In the genomic region with DNA sequence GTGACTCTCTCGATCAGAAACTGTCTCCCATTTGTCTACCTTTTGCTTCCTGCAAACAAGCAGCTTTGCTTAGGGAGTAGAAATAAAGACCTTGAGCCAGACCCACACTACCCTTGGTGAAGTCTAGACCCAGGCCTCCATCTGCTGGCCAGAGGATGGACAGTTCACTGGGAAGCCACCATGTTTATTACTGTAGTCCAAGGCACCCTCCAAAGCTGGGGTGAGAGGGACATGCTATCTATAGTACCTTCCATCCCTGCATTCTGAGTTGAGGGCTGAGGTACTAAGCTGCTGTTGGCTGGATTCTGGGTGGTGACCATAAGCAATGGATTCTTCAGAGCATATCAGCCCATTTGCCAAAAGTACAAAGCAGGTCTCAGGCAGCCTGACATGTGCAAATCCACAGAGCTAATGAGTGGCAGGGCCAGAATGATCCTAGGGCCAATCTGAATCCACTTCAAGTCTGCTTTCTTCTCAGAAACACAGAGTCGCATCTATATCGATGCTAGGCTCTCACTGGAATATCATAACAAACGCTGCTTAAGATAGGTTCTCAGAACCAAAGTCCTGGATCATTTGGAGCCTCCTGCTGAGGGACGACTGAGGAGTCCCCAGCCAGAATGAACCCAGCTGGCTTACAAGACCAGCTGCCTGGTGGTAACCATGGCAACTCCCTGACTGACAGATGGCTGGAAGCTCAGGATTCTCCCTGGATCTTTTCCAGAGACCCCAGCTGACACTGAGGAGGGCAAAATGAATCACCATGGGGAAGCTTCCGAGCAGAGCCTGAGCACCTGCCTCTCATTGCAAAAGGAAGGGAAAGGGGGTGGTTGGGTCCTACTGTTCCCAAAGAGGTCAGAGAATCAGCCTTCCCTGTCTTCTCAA, we compare ENCODE assay signal across 8 mouse cellular contexts. TPM values are rescaled to one million over a fixed set of nuclear protein-coding genes. Genes with fewer than 3 reads are reported as not detected.
A peak's percentile ranks its signal among the peaks of the same experiment; 100 is the strongest.
DNase-seq lines count a peak whose midpoint lies in the region; ATAC-seq and TF ChIP-seq lines count a peak whose summit lies in the region.

No protein-coding gene starts in this region.

- no peaks in the 10 kb centered on the region for H3K27me3 ChIP-seq in embryonic facial prominence, embryonic 15.5 days
- H3K27me3 ChIP-seq in midbrain, embryonic 16.5 days (ENCODE audit: control insufficient read depth, insufficient read depth, low read depth, low read length), result no peaks in the 10 kb centered on the region

- DNase-seq in ES-CJ7 (ENCODE audit: low read depth, low spot score) (peak; percentile 3), ZHBTc4 (ENCODE audit: low read depth, low spot score) (peak; percentile 18)
- peak; percentile 55 for DNase-seq in layer of hippocampus, adult 11-12 months (ENCODE audit: low spot score)
- no peak for DNase-seq in gastrocnemius, adult 2 months
- no peak for DNase-seq in spleen, adult 18-20 months
- DNase-seq in lung, postnatal 36 days, result no peak

- H3K36me3 ChIP-seq in embryonic facial prominence, embryonic 15.5 days, result no peaks in the 10 kb centered on the region
- H3K36me3 ChIP-seq in midbrain, embryonic 16.5 days (ENCODE audit: control insufficient read depth, insufficient read depth, low read length), result no peaks in the 10 kb centered on the region

- H3K27ac ChIP-seq in embryonic facial prominence, embryonic 15.5 days (replicated peaks), result no peak overlapping the region
- peak overlapping the region; percentile 68 for H3K27ac ChIP-seq in midbrain, embryonic 16.5 days (ENCODE audit: low read length)
- H3K27ac ChIP-seq in gastrocnemius, adult 2 months, result no peak overlapping the region

- no peak overlapping the region for H3K4me3 ChIP-seq in embryonic facial prominence, embryonic 15.5 days (replicated peaks)
- no peak overlapping the region for H3K4me3 ChIP-seq in midbrain, embryonic 16.5 days (ENCODE audit: low read depth, low read length)
- no peak overlapping the region for H3K4me3 ChIP-seq in gastrocnemius, adult 2 months

- peak; percentile 53 for ATAC-seq in embryonic facial prominence, embryonic 15.5 days (ENCODE audit: insufficient number of reproducible peaks, low FRiP score, low TSS enrichment, low read depth)
- ATAC-seq in midbrain, embryonic 16.5 days, result peak; percentile 91

- 21% methylated on average over 6 of the region's 6 CpGs for WGBS in embryonic facial prominence, embryonic 15.5 days
- 7% methylated on average over 6 of the region's 6 CpGs for WGBS in midbrain, embryonic 16.5 days

- H3K4me2 ChIP-seq in embryonic facial prominence, embryonic 15.5 days (replicated peaks), result no peak overlapping the region
- H3K4me2 ChIP-seq in midbrain, embryonic 16.5 days (ENCODE audit: low read length), result no peak overlapping the region

- H3K4me1 ChIP-seq in embryonic facial prominence, embryonic 15.5 days, result peaks cover 30% of the 10 kb centered on the region
- peaks cover 21% of the 10 kb centered on the region for H3K4me1 ChIP-seq in midbrain, embryonic 16.5 days (ENCODE audit: control insufficient read depth, insufficient read depth, low read length)

- TF ChIP-seq CTCF in gastrocnemius, adult 2 months (IDR thresholded peaks at IDR 0.05), result no peak

- intact Hi-C loops in gastrocnemius, adult 2 months (cut with DNase I), result no loop called here

- H3K9me3 ChIP-seq in embryonic facial prominence, embryonic 15.5 days (replicated peaks), result no peaks in the 10 kb centered on the region
- no peaks in the 10 kb centered on the region for H3K9me3 ChIP-seq in midbrain, embryonic 16.5 days (replicated peaks; ENCODE audit: control insufficient read depth, low read length, poor library complexity, severe bottlenecking)

- H3K9ac ChIP-seq in embryonic facial prominence, embryonic 15.5 days, result no peak overlapping the region
- no peak overlapping the region for H3K9ac ChIP-seq in midbrain, embryonic 16.5 days (ENCODE audit: low read depth, low read length)

RNA-seq across cellular contexts. Expression of a gene that starts 59.6 kb away (rescaled TPM):
- 0.61 and 0.98 TPM in 2 replicates for polyA plus RNA-seq in embryonic facial prominence, embryonic 15.5 days (2015; fragmentation: Nextera tagmentation; extraction: Ambion mirVana)
- 0.20 and 0.25 TPM in 2 replicates for polyA plus RNA-seq in midbrain, embryonic 16.5 days (2015; fragmentation: Nextera tagmentation; extraction: Ambion mirVana)
- 10 to 100 TPM; 20.3 to 37.6 TPM for total RNA-seq in gastrocnemius, adult 2 months (2021)

Comparison
In these comparisons a context has a peak if more than half of its experiments do, and no peak if none do; other contexts are left out.
1. DNase-seq: peak in ES-CJ7 (single experiment), ZHBTc4 (single experiment) and layer of hippocampus, adult 11-12 months (single experiment); none in gastrocnemius, adult 2 months (single experiment), spleen, adult 18-20 months (0 of 2) and lung, postnatal 36 days (single experiment).